Mouse (Mus musculus) effector memory CD4-positive, alpha-beta T cell, adult 7 months (primary cell): Measurements from ENCODE around the gene Myod1. TPM values are rescaled to one million over a fixed set of nuclear protein-coding genes. Genes with fewer than 3 reads are reported as not detected.

Experiments
- polyA plus RNA-seq: library from polyadenylated mRNA; unstranded; fragments of 100-300 nt; shearing (Covaris generic); gene quantifications from one replicate; pipeline ENCODE4 v1.2.1, GENCODE M21; 2017

Myod1 gene
- polyA plus RNA-seq, result not detected

DNA sequence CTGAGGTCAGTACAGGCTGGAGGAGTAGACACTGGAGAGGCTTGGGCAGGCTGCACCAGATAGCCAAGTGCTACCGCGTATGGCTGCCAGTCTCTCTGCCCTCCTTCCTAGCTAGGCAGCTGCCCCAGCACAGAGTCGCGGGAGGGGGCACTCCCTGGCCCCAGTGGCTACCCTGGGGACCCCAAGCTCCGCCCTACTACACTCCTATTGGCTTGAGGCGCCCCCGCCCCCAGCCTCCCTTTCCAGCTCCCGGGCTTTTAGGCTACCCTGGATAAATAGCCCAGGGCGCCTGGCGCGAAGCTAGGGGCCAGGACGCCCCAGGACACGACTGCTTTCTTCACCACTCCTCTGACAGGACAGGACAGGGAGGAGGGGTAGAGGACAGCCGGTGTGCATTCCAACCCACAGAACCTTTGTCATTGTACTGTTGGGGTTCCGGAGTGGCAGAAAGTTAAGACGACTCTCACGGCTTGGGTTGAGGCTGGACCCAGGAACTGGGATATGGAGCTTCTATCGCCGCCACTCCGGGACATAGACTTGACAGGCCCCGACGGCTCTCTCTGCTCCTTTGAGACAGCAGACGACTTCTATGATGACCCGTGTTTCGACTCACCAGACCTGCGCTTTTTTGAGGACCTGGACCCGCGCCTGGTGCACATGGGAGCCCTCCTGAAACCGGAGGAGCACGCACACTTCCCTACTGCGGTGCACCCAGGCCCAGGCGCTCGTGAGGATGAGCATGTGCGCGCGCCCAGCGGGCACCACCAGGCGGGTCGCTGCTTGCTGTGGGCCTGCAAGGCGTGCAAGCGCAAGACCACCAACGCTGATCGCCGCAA lies at the start of gene Myod1:
Myod1 (plus strand) TSS at position 303 of the 836 bp plus-strand sequence.

DNA sequence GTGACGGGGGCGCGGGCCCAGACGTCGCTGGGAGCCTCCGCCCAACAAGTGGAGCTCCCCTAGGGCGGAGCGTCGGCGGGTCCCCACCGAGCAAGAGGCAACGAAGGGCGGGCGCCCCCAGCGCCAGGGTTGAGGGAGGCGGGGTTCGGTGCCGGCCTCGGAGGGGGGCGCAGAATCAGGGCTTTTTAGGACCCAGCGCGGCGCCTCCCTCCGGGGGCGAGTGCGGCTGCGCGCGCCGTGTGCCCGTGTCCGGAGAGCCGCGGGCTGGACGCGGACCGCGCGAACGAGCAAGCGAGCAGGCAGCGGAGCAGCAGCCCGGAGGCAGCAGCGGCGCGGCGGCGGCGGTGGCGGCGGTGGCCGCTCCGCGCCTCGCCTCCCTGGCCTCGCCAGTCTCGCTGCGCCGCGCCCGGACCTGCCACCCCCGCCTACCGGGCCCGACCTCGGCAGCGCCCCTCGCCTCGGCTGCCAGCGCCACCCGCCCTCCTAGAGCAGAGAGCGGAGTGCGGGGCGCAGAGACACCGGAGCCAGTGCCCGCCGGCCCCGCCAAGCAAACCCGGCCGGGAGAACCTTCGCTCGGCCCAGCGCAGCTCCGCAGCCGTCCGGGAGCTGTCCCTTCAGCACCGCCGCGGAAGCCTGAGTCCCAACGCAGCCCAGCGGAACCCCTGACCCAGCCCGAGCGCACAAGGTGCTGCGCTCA lies 20.1 kb downstream of the Myod1 start, which contains the start of gene Kcnc1:
Kcnc1 (plus strand) TSS at position 267 of the 697 bp plus-strand sequence.

Other genes starting within 250 kb of the Myod1 start
- gene Abcc8, start 196.4 kb upstream of the Myod1 start, polyA plus RNA-seq, result 0.54 TPM
- not detected for gene Ush1c, start 138.0 kb upstream of the Myod1 start, polyA plus RNA-seq
- gene Otog, start 135.5 kb upstream of the Myod1 start, polyA plus RNA-seq, result not detected
- 0.93 TPM for gene Kcnc1, start 20.0 kb downstream of the Myod1 start, polyA plus RNA-seq